Mouse (Mus musculus): ENCODE measurements around the gene Zbtb20. TPM values are rescaled to one million over a fixed set of nuclear protein-coding genes. Genes with fewer than 3 reads are reported as not detected.

Gene Zbtb20
- polyA plus RNA-seq, 1 experiment = 5.9 TPM

- H3K4me1 ChIP-seq (ENCODE audit: control insufficient read depth, insufficient read depth, low read length) = no peaks in the 10 kb centered on the region
- TF ChIP-seq CTCF (IDR thresholded peaks at IDR 0.05; ENCODE audit: control insufficient read depth, insufficient read depth, insufficient replicate concordance, low read depth, low read length) (no peak), POLR2A (IDR thresholded peaks at IDR 0.05; ENCODE audit: control insufficient read depth, low read depth, low read length) (no peak)
- no peaks in the 10 kb centered on the region for H3K27me3 ChIP-seq (ENCODE audit: control insufficient read depth, insufficient read depth, low read length)
- H3K4me3 ChIP-seq (ENCODE audit: control insufficient read depth, low read depth, low read length) = no peak overlapping the region
- no peak overlapping the region for H3K27ac ChIP-seq (ENCODE audit: control insufficient read depth, insufficient read depth, low read depth, low read length)
- no peaks in the 10 kb centered on the region for H3K36me3 ChIP-seq (ENCODE audit: control insufficient read depth, insufficient read depth, low read length)
Measured at GRCm38 (mm10) chr16:43623315-43624000, 747.8 kb downstream of the Zbtb20 start.

GRCm38 (mm10) chr16:43624876-43625275 lies 749.2 kb downstream of the Zbtb20 start:
- H3K27me3 ChIP-seq (ENCODE audit: control insufficient read depth, insufficient read depth, low read length) = no peaks in the 10 kb centered on the region
- no peaks in the 10 kb centered on the region for H3K36me3 ChIP-seq (ENCODE audit: control insufficient read depth, insufficient read depth, low read length)
- no peak overlapping the region for H3K27ac ChIP-seq (ENCODE audit: control insufficient read depth, insufficient read depth, low read depth, low read length)
- no peaks in the 10 kb centered on the region for H3K4me1 ChIP-seq (ENCODE audit: control insufficient read depth, insufficient read depth, low read length)
- no peak overlapping the region for H3K4me3 ChIP-seq (ENCODE audit: control insufficient read depth, low read depth, low read length)
- no peak for TF ChIP-seq CTCF (IDR thresholded peaks at IDR 0.05; ENCODE audit: control insufficient read depth, insufficient read depth, insufficient replicate concordance, low read depth, low read length)
- no peak for TF ChIP-seq POLR2A (IDR thresholded peaks at IDR 0.05; ENCODE audit: control insufficient read depth, low read depth, low read length)

- Histone ChIP-seq H3K4me1 (ENCODE audit: control insufficient read depth, insufficient read depth, low read length) (no peaks in the 10 kb centered on the region), H3K27me3 (ENCODE audit: control insufficient read depth, insufficient read depth, low read length) (no peaks in the 10 kb centered on the region), H3K36me3 (ENCODE audit: control insufficient read depth, insufficient read depth, low read length) (no peaks in the 10 kb centered on the region), H3K4me3 (ENCODE audit: control insufficient read depth, low read depth, low read length) (no peak overlapping the region), H3K27ac (ENCODE audit: control insufficient read depth, insufficient read depth, low read depth, low read length) (no peak overlapping the region)
- no peak for TF ChIP-seq POLR2A (IDR thresholded peaks at IDR 0.05; ENCODE audit: control insufficient read depth, low read depth, low read length)
- no peak for TF ChIP-seq CTCF (IDR thresholded peaks at IDR 0.05; ENCODE audit: control insufficient read depth, insufficient read depth, insufficient replicate concordance, low read depth, low read length)
Measured at GRCm38 (mm10) chr16:43625289-43625688, 749.6 kb downstream of the Zbtb20 start.

DNA sequence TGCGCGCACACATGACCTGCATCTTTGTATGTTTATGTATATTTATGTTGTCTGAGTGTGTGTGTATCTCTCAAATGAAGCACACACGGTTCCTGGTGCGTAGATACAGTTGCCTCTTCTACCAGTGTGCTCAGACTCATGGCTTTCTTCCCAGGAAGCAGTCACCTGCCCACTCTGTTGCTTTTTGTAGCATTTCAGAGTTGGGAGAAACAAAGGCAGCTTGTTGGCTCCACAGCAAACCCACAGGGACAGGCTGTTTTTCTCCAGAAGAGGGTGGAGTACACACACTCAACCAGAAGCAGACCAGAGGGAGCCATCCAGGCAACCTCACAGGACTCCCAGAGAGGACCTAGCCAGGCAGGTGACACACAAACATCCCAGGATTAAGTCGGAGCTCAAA lies 750.3 kb downstream of the Zbtb20 start:
- TF ChIP-seq POLR2A (IDR thresholded peaks at IDR 0.05; ENCODE audit: control insufficient read depth, low read depth, low read length) (no peak), CTCF (IDR thresholded peaks at IDR 0.05; ENCODE audit: control insufficient read depth, insufficient read depth, insufficient replicate concordance, low read depth, low read length) (no peak)
- H3K27ac ChIP-seq (ENCODE audit: control insufficient read depth, insufficient read depth, low read depth, low read length) = no peak overlapping the region
- no peaks in the 10 kb centered on the region for H3K4me1 ChIP-seq (ENCODE audit: control insufficient read depth, insufficient read depth, low read length)
- no peaks in the 10 kb centered on the region for H3K27me3 ChIP-seq (ENCODE audit: control insufficient read depth, insufficient read depth, low read length)
- H3K4me3 ChIP-seq (ENCODE audit: control insufficient read depth, low read depth, low read length) = no peak overlapping the region
- H3K36me3 ChIP-seq (ENCODE audit: control insufficient read depth, insufficient read depth, low read length) = no peaks in the 10 kb centered on the region

DNA sequence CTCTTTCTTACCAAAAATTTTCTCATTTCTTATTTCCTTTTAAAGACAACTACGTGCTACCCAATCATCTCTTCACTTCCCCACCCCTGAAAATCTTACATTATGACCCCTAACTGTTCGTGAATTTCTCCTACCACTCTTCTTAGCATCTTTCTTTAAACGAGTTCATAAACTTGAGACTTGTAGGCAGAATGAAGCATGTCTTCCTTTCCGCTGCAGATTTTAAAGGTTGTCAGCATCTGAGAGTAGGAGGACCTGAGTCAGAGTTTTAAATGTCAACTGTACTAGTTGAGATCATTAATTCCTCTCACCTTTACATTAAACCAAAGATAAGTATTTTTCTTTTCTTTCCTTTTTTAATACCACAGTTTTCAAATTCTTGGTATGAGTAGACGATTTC lies 753.0 kb downstream of the Zbtb20 start:
- TF ChIP-seq POLR2A (IDR thresholded peaks at IDR 0.05; ENCODE audit: control insufficient read depth, low read depth, low read length) (no peak), CTCF (IDR thresholded peaks at IDR 0.05; ENCODE audit: control insufficient read depth, insufficient read depth, insufficient replicate concordance, low read depth, low read length) (no peak)
- Histone ChIP-seq H3K4me3 (ENCODE audit: control insufficient read depth, low read depth, low read length) (no peak overlapping the region), H3K27ac (ENCODE audit: control insufficient read depth, insufficient read depth, low read depth, low read length) (no peak overlapping the region), H3K36me3 (ENCODE audit: control insufficient read depth, insufficient read depth, low read length) (no peaks in the 10 kb centered on the region), H3K27me3 (ENCODE audit: control insufficient read depth, insufficient read depth, low read length) (no peaks in the 10 kb centered on the region), H3K4me1 (ENCODE audit: control insufficient read depth, insufficient read depth, low read length) (no peaks in the 10 kb centered on the region)

DNA sequence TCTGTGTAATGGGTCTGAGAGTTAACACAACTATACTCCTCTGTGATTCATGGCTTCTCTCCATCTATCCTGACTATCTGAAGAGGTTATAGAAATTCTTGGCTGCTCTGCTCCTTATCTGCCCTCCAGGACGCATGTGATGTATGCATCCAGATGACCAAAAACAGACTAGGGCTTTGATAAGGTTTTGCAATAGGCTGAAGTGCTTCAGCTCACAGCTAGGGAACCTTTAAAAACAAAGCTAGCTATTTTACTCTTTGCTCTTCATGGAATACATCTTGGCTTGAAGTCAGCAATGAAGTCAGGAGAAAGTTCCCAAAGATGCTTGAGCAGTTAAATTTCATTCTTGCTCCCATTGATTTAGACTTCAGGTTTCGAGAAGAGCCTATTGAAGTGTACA lies 756.1 kb downstream of the Zbtb20 start:
- no peak overlapping the region for H3K27ac ChIP-seq (ENCODE audit: control insufficient read depth, insufficient read depth, low read depth, low read length)
- no peaks in the 10 kb centered on the region for H3K4me1 ChIP-seq (ENCODE audit: control insufficient read depth, insufficient read depth, low read length)
- H3K36me3 ChIP-seq (ENCODE audit: control insufficient read depth, insufficient read depth, low read length) = no peaks in the 10 kb centered on the region
- no peaks in the 10 kb centered on the region for H3K27me3 ChIP-seq (ENCODE audit: control insufficient read depth, insufficient read depth, low read length)
- no peak overlapping the region for H3K4me3 ChIP-seq (ENCODE audit: control insufficient read depth, low read depth, low read length)
- TF ChIP-seq POLR2A (IDR thresholded peaks at IDR 0.05; ENCODE audit: control insufficient read depth, low read depth, low read length) (no peak), CTCF (IDR thresholded peaks at IDR 0.05; ENCODE audit: control insufficient read depth, insufficient read depth, insufficient replicate concordance, low read depth, low read length) (no peak)

DNA sequence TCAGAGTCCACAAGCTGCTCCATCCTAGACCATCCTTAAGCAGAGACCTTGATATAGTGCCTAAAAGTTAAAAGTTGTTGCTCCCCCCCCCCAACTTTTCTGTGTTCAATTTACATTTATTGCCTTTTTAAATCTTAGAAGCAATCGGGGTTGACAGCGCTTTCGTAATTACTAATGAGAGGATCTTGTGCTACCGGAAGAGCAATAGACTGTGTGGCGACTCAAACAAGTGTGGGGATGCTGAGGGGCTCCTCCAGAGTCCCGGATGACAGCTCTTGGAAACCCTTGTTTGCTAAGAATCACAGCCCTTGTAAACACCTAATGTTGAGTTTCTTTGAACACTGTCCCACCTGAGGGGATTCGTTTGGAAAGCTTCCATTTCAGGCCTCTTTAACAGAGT lies 758.4 kb downstream of the Zbtb20 start:
- H3K27me3 ChIP-seq (ENCODE audit: control insufficient read depth, insufficient read depth, low read length) = no peaks in the 10 kb centered on the region
- no peak overlapping the region for H3K27ac ChIP-seq (ENCODE audit: control insufficient read depth, insufficient read depth, low read depth, low read length)
- H3K36me3 ChIP-seq (ENCODE audit: control insufficient read depth, insufficient read depth, low read length) = no peaks in the 10 kb centered on the region
- TF ChIP-seq CTCF (IDR thresholded peaks at IDR 0.05; ENCODE audit: control insufficient read depth, insufficient read depth, insufficient replicate concordance, low read depth, low read length) (no peak), POLR2A (IDR thresholded peaks at IDR 0.05; ENCODE audit: control insufficient read depth, low read depth, low read length) (no peak)
- H3K4me3 ChIP-seq (ENCODE audit: control insufficient read depth, low read depth, low read length) = no peak overlapping the region
- peaks cover 4% of the 10 kb centered on the region for H3K4me1 ChIP-seq (ENCODE audit: control insufficient read depth, insufficient read depth, low read length)
